Mouse (Mus musculus): Measurements from ENCODE around the gene Gm20390. TPM values are rescaled to one million over a fixed set of nuclear protein-coding genes. Genes with fewer than 3 reads are reported as not detected.
"Not testable (repeated sequence)": the region's sequence is repeated elsewhere in the genome, so short reads cannot be mapped to it uniquely, and the experiment has no call there.

Gene Gm20390
- polyA plus RNA-seq, 1 experiment from 2014 or later, result 514 TPM

DNA sequence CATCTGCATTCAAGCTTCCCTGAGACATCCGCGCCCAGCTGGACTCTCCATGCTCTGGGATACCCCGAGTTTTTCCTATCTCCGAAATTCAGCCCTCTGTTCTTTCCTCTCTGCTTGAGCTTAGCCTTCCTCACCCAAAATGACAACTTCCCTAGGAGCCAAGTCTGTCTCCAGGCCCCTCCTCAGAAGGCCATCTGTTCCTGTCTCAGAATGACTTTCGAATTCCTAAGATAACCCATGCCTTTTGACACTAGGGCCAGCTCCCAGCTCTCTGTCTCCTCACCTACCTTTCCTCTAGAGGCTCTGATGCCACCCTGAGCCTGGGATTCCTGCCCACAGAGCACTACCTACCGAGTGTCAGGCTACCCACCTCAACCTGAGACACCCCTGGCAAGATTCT, 11.9 kb downstream of the Gm20390 start, which contains the start of gene Nme2:
Gene Nme2 (minus strand): TSS at position 101 of the 400 bp plus-strand sequence.
- DNase-seq (ENCODE audit: extremely low spot score, low spot score), result no peak
- no peaks in the 10 kb centered on the region for H3K27me3 ChIP-seq (ENCODE audit: poor library complexity, severe bottlenecking)
- H3K27ac ChIP-seq, result peak within 1 kb of the TSS; percentile 94
- peaks cover 75% of the 10 kb centered on the region for H3K36me3 ChIP-seq (replicated peaks)
- WGBS, result 7% methylated on average over 6 of the region's 6 CpGs
- H3K4me3 ChIP-seq, result peak within 1 kb of the TSS; percentile 77
- peaks cover 51% of the 10 kb centered on the region for H3K4me1 ChIP-seq
- no peaks in the 10 kb centered on the region for H3K9me3 ChIP-seq

- Histone ChIP-seq H3K4me3 (peak overlapping the region; percentile 77), H3K27ac (peak overlapping the region; percentile 94), H3K27me3 (ENCODE audit: poor library complexity, severe bottlenecking) (no peaks in the 10 kb centered on the region), H3K9me3 (no peaks in the 10 kb centered on the region), H3K4me1 (peaks cover 51% of the 10 kb centered on the region), H3K36me3 (replicated peaks) (peaks cover 75% of the 10 kb centered on the region)
- WGBS, result under 1% methylated on average over 67 of the region's 67 CpGs
- peak; percentile 93 for DNase-seq (ENCODE audit: extremely low spot score, low spot score)
These were observed 12.6 kb downstream of the Gm20390 start for GRCm38 (mm10) chr11:93955256-93956150.

GRCm38 (mm10) chr11:93954738-93955255, 13.3 kb downstream of the Gm20390 start:
- H3K27ac ChIP-seq, result peak overlapping the region; percentile 94

DNA sequence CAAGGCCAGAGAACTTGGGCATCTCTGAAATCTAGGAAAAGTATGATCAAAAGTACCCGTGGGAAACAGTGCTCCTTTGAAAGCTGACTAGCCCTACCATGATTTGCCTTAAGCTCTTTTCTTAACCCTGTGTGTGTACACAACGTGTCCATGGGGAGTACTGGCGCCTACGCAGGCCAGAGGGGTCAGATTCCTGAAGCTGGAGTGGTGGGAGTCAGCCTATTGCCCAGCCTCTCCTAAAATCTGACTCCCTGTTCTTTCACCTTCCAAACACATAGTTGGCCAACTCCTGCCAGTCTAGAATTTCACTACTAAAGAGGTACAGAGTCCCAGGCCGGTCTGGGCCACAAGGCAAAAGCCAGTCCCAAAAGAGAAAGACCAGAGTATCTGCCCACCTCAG, 15.7 kb downstream of the Gm20390 start:
- H3K36me3 ChIP-seq (replicated peaks), result peaks cover 73% of the 10 kb centered on the region
- no peaks in the 10 kb centered on the region for H3K27me3 ChIP-seq (ENCODE audit: poor library complexity, severe bottlenecking)
- no peak for DNase-seq (ENCODE audit: extremely low spot score, low spot score)
- H3K4me3 ChIP-seq, result peak overlapping the region; percentile 20; the same call in 1 of the 2 replicates
- H3K9me3 ChIP-seq, result no peaks in the 10 kb centered on the region
- no peak overlapping the region for H3K27ac ChIP-seq
- 74% methylated on average over 5 of the region's 5 CpGs for WGBS
- peaks cover 57% of the 10 kb centered on the region for H3K4me1 ChIP-seq

More at GRCm38 (mm10) chr11:93954738-93955255, 13.3 kb downstream of the Gm20390 start:
- peaks cover 51% of the 10 kb centered on the region for H3K4me1 ChIP-seq
- no peak for DNase-seq (ENCODE audit: extremely low spot score, low spot score)
- WGBS, result 48% methylated on average over 13 of the region's 13 CpGs
- peaks cover 75% of the 10 kb centered on the region for H3K36me3 ChIP-seq (replicated peaks)
- H3K4me3 ChIP-seq, result peak overlapping the region; percentile 77
- H3K27me3 ChIP-seq (ENCODE audit: poor library complexity, severe bottlenecking), result no peaks in the 10 kb centered on the region
- no peaks in the 10 kb centered on the region for H3K9me3 ChIP-seq

GRCm38 (mm10) chr11:93950045-93950444, 18.0 kb downstream of the Gm20390 start:
- no peak overlapping the region for H3K27ac ChIP-seq
- peaks cover 79% of the 10 kb centered on the region for H3K36me3 ChIP-seq (replicated peaks)
- H3K4me1 ChIP-seq, result peaks cover 50% of the 10 kb centered on the region
- H3K9me3 ChIP-seq, result no peaks in the 10 kb centered on the region
- H3K27me3 ChIP-seq (ENCODE audit: poor library complexity, severe bottlenecking), result no peaks in the 10 kb centered on the region
- no peak overlapping the region for H3K4me3 ChIP-seq
- DNase-seq (ENCODE audit: extremely low spot score, low spot score), result no peak
- 97% methylated on average over 1 of the region's 1 CpGs for WGBS

- H3K4me3 ChIP-seq, result no peak overlapping the region
- peaks cover 48% of the 10 kb centered on the region for H3K4me1 ChIP-seq
- DNase-seq (ENCODE audit: extremely low spot score, low spot score), result no peak
- no peak overlapping the region for H3K27ac ChIP-seq
- H3K27me3 ChIP-seq (ENCODE audit: poor library complexity, severe bottlenecking), result no peaks in the 10 kb centered on the region
- WGBS, result 90% methylated on average over 9 of the region's 9 CpGs
- peaks cover 85% of the 10 kb centered on the region for H3K36me3 ChIP-seq (replicated peaks)
- no peaks in the 10 kb centered on the region for H3K9me3 ChIP-seq
These were observed 19.1 kb downstream of the Gm20390 start for GRCm38 (mm10) chr11:93948887-93949567.

GRCm38 (mm10) chr11:93944986-93945385, 23.1 kb downstream of the Gm20390 start:
- Histone ChIP-seq H3K9me3 (no peaks in the 10 kb centered on the region), H3K4me1 (peaks cover 24% of the 10 kb centered on the region), H3K36me3 (replicated peaks) (peaks cover 78% of the 10 kb centered on the region), H3K27me3 (ENCODE audit: poor library complexity, severe bottlenecking) (no peaks in the 10 kb centered on the region), H3K4me3 (no peak overlapping the region), H3K27ac (no peak overlapping the region)
- 72% methylated on average over 3 of the region's 3 CpGs for WGBS
- no peak for DNase-seq (ENCODE audit: extremely low spot score, low spot score)

DNA sequence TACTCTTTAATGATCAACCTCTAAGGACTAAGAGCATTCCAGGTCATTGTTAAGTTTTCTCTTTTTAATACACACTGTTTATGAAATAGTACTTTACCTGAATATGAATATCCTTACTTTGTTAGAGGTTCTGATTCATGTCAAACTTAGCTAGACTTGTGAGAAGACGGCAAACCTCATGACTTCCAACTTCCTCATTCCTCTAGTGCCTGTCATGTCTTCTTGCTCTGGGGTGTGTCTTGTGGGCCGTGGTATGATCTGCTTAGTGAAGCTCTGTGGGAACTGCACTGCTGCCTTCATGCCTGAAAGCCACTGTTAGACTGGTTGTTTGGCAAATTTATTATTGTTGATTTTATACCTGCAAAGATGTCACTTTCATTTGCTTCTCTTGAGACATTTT, 27.2 kb downstream of the Gm20390 start:
- Histone ChIP-seq H3K9me3 (no peaks in the 10 kb centered on the region), H3K27ac (no peak overlapping the region), H3K27me3 (ENCODE audit: poor library complexity, severe bottlenecking) (no peaks in the 10 kb centered on the region), H3K4me3 (no peak overlapping the region), H3K4me1 (peaks cover 12% of the 10 kb centered on the region; the same call in 1 of the 2 replicates), H3K36me3 (replicated peaks) (peaks cover 88% of the 10 kb centered on the region)
- no peak for DNase-seq (ENCODE audit: extremely low spot score, low spot score)
- WGBS, result 86% methylated on average over 2 of the region's 2 CpGs

- DNase-seq (ENCODE audit: extremely low spot score, low spot score), result no peak
- Histone ChIP-seq H3K27ac (no peak overlapping the region), H3K36me3 (replicated peaks) (peaks cover 99% of the 10 kb centered on the region), H3K9me3 (no peaks in the 10 kb centered on the region), H3K4me3 (no peak overlapping the region), H3K4me1 (no peaks in the 10 kb centered on the region), H3K27me3 (ENCODE audit: poor library complexity, severe bottlenecking) (no peaks in the 10 kb centered on the region)
These were observed 39.0 kb downstream of the Gm20390 start for GRCm38 (mm10) chr11:93929106-93929505.

DNA sequence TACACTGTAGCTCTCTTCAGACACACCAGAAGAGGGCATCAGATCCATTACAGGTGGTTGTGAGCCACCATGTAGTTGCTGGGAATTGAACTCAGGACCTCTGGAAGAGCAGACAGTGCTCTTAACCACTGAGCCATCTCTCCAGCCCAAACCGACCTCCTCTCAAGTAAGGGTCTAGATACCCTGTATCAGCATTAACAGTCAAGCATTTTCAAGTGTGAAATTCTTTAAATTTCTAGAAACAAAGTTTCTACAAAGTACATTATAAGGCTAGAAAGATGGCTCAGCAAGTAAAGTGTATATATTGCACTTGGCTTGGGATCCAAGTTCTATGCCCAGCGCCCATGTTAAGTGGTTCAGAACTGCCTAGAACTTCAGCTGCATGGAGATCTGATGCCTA, 53.1 kb downstream of the Gm20390 start:
- WGBS, result 95% methylated on average over 2 of the region's 2 CpGs
- DNase-seq (ENCODE audit: extremely low spot score, low spot score); H3K27ac ChIP-seq; H3K4me3 ChIP-seq; H3K9me3 ChIP-seq; H3K27me3 ChIP-seq (ENCODE audit: poor library complexity, severe bottlenecking); H3K4me1 ChIP-seq: not testable (repeated sequence)
- H3K36me3 ChIP-seq (replicated peaks), result peaks cover 99% of the 10 kb centered on the region

GRCm38 (mm10) chr11:93911603-93912002, 56.5 kb downstream of the Gm20390 start:
- DNase-seq (ENCODE audit: extremely low spot score, low spot score), result no peak
- WGBS, result 93% methylated on average over 3 of the region's 3 CpGs
- peaks cover 99% of the 10 kb centered on the region for H3K36me3 ChIP-seq (replicated peaks)
- H3K4me1 ChIP-seq, result no peaks in the 10 kb centered on the region
- no peak overlapping the region for H3K4me3 ChIP-seq
- H3K9me3 ChIP-seq, result no peaks in the 10 kb centered on the region
- no peaks in the 10 kb centered on the region for H3K27me3 ChIP-seq (ENCODE audit: poor library complexity, severe bottlenecking)
- H3K27ac ChIP-seq, result no peak overlapping the region

DNA sequence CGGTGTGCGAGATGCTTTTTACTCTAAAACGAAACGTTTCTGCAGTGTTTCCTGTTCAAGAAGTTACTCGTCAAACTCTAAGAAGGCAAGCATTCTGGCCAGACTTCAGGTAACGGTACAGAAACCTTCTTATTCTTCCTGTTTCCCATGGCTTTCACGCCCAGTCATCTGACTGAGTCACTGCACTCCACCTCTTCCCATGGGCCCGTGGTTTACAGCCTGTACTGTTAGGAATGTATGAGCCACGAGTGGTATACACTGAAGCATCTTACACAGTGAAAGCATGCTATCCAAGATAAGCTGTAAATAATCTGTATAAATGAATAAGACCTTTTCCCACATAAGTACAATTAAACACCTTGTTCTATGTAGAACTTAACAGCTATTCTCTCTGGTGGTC, 59.3 kb downstream of the Gm20390 start:
- H3K36me3 ChIP-seq (replicated peaks), result peaks cover 97% of the 10 kb centered on the region
- 93% methylated on average over 9 of the region's 9 CpGs for WGBS

DNA sequence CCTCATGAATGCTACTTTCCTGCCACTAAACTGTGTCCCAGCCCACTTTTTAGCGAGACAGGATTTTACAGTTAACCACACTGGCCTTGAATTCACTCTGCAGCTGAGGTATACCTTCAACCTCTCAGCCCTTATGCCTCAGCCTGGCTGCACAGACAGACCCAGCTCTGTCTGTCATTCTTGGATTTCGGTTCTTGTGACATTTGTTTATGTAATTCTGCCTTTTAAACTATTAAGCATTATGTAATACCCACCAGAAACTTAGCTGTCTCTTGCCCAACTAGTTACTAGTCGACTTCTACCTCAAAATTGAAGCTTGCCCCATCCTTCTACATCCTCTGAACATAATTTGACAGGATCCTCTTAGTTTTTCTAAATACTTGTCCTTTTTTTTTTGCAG, 60.3 kb downstream of the Gm20390 start:
- Histone ChIP-seq H3K9me3 (no peaks in the 10 kb centered on the region), H3K36me3 (replicated peaks) (peaks cover 94% of the 10 kb centered on the region), H3K27me3 (ENCODE audit: poor library complexity, severe bottlenecking) (no peaks in the 10 kb centered on the region), H3K4me3 (no peak overlapping the region), H3K4me1 (no peaks in the 10 kb centered on the region), H3K27ac (no peak overlapping the region)
- DNase-seq (ENCODE audit: extremely low spot score, low spot score), result no peak
- 92% methylated on average over 3 of the region's 3 CpGs for WGBS

More for the DNA sequence above, 59.3 kb downstream of the Gm20390 start:
- no peaks in the 10 kb centered on the region for H3K27me3 ChIP-seq (ENCODE audit: poor library complexity, severe bottlenecking)
- no peak overlapping the region for H3K27ac ChIP-seq
- DNase-seq (ENCODE audit: extremely low spot score, low spot score), result no peak
- H3K4me1 ChIP-seq, result no peaks in the 10 kb centered on the region
- H3K4me3 ChIP-seq, result no peak overlapping the region
- H3K9me3 ChIP-seq, result no peaks in the 10 kb centered on the region
